Mouse (Mus musculus) right cerebral cortex, postnatal 36 days (tissue): ENCODE results near the gene Stk16.
"Not testable (repeated sequence)": the region's sequence is repeated elsewhere in the genome, so short reads cannot be mapped to it uniquely, and the experiment has no call there.

ENCODE experiments used
- DNase-seq, 2 experiments: peaks; one replicate each; pipeline ENCODE4 v3.0.0; 2022; ENCODE audit warnings: low spot score in 2 of 2, mixed read lengths in 1 of 2

Stk16 gene

GRCm38 (mm10) chr1:75213096-75213495 lies 2.5 kb downstream of the Stk16 start:
- no peak for DNase-seq

- no peak for DNase-seq
Observed at GRCm38 (mm10) chr1:75214442-75214841, 3.8 kb downstream of the Stk16 start.

- DNase-seq = peak in 1 of 2 experiments; percentile 50
Observed at GRCm38 (mm10) chr1:75214886-75215285, 4.2 kb downstream of the Stk16 start.

GRCm38 (mm10) chr1:75215785-75216184 lies 5.1 kb downstream of the Stk16 start:
- DNase-seq = no peak

- DNase-seq = no peak
Observed at GRCm38 (mm10) chr1:75216797-75217585, 6.4 kb downstream of the Stk16 start.

- no peak for DNase-seq
Observed at GRCm38 (mm10) chr1:75217893-75218226, 7.2 kb downstream of the Stk16 start.

GRCm38 (mm10) chr1:75218227-75219001 lies 7.8 kb downstream of the Stk16 start:
- DNase-seq = peak; percentile 71 to 77

GRCm38 (mm10) chr1:75219078-75219477 lies 8.4 kb downstream of the Stk16 start:
- peak; percentile 90 to 92 for DNase-seq

- DNase-seq = peak in 1 of 2 experiments; percentile 24
Observed at GRCm38 (mm10) chr1:75219531-75219930, 8.9 kb downstream of the Stk16 start, which contains the start of gene Tuba4a. Gene Tuba4a, minus strand, starts transcription at chr1:75219865.

- DNase-seq = no peak
Observed at GRCm38 (mm10) chr1:75221538-75221937, 10.9 kb downstream of the Stk16 start.

- no peak for DNase-seq
Observed at GRCm38 (mm10) chr1:75222926-75223325, 12.3 kb downstream of the Stk16 start.

GRCm38 (mm10) chr1:75223532-75223931 lies 12.9 kb downstream of the Stk16 start:
- DNase-seq = no peak

GRCm38 (mm10) chr1:75225473-75225872 lies 14.8 kb downstream of the Stk16 start:
- no peak for DNase-seq

- DNase-seq = no peak
Observed at GRCm38 (mm10) chr1:75226138-75226537, 15.5 kb downstream of the Stk16 start.

- DNase-seq = no peak
Observed at GRCm38 (mm10) chr1:75227653-75228052, 17.0 kb downstream of the Stk16 start.

- DNase-seq = no peak
Observed at GRCm38 (mm10) chr1:75229158-75229557, 18.5 kb downstream of the Stk16 start.

- no peak for DNase-seq
Observed at GRCm38 (mm10) chr1:75230335-75230994, 19.8 kb downstream of the Stk16 start.

GRCm38 (mm10) chr1:75231224-75231623 lies 20.6 kb downstream of the Stk16 start:
- DNase-seq = no peak

- DNase-seq = no peak
Observed at GRCm38 (mm10) chr1:75231664-75232152, 21.1 kb downstream of the Stk16 start, which contains the start of gene A630095N17Rik. Gene A630095N17Rik, minus strand, starts transcription at chr1:75232102.

GRCm38 (mm10) chr1:75232489-75232888 lies 21.9 kb downstream of the Stk16 start:
- not testable (repeated sequence) for DNase-seq

GRCm38 (mm10) chr1:75234606-75235005 lies 24.0 kb downstream of the Stk16 start:
- peak in 1 of 2 experiments; percentile 72 for DNase-seq
